Mouse (Mus musculus) liver, adult 2 months (tissue): ENCODE results near the gene Qars.

ENCODE experiments used
- CTCF ChIP-seq: fragments of 200-500 bp; IDR thresholded peaks from 2 replicates; pipeline ENCODE4 v1.5.1; 2011; ENCODE audit warnings: low read depth, low read length, control low read depth
- POLR2A ChIP-seq: fragments of 200-500 bp; IDR thresholded peaks from 2 replicates; pipeline ENCODE4 v1.6.1; 2011; ENCODE audit warnings: low read length, control low read depth; ENCODE audit not compliant: insufficient read depth; ENCODE audit errors: extremely low read depth

- TF ChIP-seq CTCF, result no peak
- TF ChIP-seq POLR2A, result no peak
These were observed 19.1 kb upstream of the Qars start for GRCm38 (mm10) chr9:108488403-108488802.
